Mouse (Mus musculus) left cerebral cortex, postnatal 36 days (tissue): ENCODE measurements around the gene Bach2. TPM values are rescaled to one million over a fixed set of nuclear protein-coding genes. Genes with fewer than 3 reads are reported as not detected.

ENCODE experiments used
- DNase-seq, 2 experiments: peaks; one replicate each; pipeline ENCODE4 v3.0.0; 2021 to 2022; ENCODE audit warnings: low spot score in 2 of 2, mixed read lengths in 1 of 2
- intact Hi-C: fragments of 180-260 bp; cut with DNase I; formaldehyde crosslinking; loops from one replicate; pipeline ENCODE4 v1.15.1; 2025
- total RNA-seq, 2 experiments: library from RNA; stranded (reverse); gene quantifications; 2 replicates each; pipeline ENCODE4 v1.2.3; 2021

Gene Bach2
- total RNA-seq, 2 experiments from 2014 or later: 12.6 to 16.0 TPM

DNA sequence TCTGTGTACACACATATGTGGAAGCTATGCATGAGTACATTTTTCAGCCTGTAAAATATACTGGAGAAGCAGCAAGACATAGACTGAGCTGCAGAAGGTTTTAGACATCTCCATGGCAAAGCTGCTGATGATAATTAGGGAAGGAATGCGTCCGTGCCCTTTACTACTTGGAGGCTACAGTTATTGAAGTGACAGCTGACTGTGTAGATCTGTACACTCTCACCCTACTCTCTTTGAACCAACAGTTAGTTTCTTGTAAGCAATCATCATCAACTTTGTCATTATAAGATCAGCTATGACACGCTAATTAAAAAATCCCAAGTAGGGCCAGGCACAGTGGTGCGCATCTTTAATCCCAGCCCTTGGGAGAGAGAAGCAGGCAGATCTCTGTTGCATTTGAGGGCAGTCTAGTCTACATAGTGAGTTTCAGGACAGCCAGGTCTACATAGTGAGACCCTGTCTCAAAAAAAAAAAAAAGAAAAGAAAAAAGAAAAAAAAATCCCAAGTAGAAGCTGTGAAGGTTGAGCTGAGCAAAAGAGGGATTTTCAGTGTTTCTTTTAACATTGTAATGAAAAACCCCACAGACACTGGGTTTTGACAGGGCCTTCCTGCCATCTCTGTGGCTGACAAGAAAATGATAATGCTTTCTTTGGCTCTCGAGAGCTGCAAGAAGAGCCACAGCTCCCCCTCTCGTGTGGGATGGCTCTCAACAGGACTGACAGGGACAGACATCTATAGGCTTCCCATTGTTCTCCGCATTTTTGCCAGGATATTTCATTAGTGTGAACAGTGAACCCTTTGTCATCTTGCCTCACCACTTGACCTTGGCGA lies 322.3 kb downstream of the Bach2 start:
- no peak for DNase-seq
- intact Hi-C loops: no loop called here

DNA sequence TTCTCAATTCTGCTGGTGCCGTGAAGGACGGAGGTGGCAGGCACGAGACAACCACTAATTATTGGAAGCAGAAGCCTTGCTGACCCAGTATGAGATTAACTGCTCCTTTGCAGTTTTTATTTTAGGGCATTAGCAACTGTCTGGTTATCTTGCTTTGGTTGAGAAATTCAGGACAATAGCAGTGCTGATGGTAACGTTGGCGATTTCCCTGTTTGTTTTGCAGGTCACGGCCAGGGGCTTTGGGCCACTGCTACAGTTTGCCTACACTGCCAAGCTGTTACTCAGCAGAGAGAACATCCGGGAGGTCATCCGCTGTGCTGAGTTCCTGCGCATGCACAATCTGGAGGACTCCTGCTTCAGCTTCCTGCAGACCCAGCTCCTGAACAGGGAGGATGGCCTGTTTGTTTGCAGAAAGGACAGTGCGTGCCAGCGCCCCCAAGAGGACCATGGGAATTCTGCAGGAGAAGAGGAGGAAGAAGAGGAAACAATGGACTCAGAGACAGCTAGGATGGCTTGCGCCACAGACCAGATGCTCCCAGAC lies 323.0 kb downstream of the Bach2 start:
- DNase-seq: peak; percentile 44 to 54
- intact Hi-C loops: no loop called here

DNA sequence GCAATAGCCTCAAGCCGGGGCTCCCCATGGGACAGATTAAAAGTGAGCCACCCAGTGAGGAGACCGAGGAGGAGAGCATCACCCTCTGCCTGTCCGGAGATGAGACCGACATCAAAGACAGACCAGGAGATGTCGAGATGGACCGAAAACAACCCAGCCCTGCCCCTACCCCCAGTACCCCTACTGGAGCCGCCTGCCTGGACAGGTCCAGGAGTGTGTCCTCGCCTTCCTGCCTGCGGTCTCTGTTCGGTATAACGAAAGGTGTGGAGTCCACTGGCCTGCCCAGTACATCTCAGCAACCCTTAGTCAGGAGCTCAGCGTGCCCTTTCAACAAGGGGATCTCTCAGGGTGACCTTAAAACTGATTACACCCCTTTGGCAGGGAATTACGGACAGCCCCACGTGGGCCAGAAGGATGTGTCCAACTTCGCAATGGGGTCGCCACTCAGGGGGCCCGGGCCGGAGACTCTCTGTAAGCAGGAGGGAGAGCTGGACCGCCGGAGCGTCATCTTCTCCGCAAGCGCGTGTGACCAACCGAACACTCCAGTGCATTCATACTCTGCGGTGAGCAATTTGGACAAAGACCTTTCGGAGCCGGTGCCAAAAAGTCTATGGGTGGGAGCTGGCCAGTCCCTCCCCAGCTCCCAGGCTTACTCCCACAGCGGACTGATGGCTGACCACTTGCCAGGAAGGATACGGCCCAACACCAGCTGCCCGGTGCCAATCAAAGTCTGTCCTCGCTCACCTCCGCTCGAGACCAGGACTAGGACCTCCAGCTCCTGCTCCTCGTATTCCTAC lies 323.9 kb downstream of the Bach2 start:
- no peak for DNase-seq
- intact Hi-C loops: no loop called here

DNA sequence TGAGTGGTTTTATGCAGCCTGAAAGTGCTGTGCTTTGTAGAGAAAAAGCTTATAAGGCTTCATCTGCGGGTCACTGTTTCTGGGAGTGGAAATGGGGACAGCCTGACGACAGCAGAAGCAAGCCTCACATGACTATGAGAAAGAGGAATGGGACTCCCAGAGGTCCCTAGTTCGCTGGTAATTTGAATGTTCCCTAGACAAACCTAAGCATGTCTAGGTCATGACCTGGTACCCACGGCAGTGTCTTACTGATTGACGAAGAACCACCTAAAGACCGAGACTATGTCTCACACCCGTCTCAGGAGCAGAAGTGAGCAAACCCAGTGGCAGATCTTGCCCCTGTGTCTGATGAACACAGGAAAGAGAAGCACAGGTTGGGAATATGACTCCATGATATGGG lies 325.8 kb downstream of the Bach2 start:
- DNase-seq: no peak
- intact Hi-C loops: no loop called here

DNA sequence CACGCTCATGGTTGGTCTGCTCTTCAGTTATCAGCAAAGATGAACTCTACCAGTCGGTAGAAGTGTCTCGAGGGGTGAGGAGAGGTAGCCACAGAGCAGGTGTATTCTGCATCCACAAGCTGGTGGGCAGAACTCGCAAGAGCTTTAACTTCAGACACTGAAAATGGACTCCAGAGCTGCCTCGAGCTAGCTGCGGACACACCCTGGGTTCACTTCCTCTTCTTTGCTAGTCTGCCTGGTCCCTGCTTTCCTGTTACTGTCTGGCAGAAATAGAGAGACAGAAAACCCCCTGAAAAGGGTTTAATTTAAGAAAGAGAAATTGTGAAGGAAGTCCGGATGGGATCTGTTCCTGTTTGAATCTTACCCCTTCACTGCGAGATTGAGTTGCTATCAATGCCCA lies 326.3 kb downstream of the Bach2 start:
- no peak for DNase-seq
- intact Hi-C loops: no loop called here

DNA sequence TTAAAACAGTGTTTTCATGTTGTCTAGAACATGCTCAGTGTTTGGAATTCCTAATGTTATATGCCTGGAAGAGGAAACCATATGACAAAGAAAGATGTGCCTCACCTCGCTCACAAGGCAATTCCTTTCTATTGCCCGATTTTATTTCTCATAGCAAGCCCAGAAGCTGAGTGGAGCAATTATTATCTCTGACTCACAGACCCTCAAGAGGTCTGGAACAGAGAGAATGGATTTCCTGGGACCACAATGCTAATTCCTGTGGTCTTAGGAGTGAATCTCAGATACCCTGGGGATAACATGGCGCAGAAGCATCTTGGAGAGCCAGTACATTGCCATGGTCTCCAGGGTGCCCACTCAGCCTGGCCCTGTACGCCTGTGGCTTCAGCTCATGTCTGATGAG lies 330.4 kb downstream of the Bach2 start:
- DNase-seq: no peak
- intact Hi-C loops: no loop called here

DNA sequence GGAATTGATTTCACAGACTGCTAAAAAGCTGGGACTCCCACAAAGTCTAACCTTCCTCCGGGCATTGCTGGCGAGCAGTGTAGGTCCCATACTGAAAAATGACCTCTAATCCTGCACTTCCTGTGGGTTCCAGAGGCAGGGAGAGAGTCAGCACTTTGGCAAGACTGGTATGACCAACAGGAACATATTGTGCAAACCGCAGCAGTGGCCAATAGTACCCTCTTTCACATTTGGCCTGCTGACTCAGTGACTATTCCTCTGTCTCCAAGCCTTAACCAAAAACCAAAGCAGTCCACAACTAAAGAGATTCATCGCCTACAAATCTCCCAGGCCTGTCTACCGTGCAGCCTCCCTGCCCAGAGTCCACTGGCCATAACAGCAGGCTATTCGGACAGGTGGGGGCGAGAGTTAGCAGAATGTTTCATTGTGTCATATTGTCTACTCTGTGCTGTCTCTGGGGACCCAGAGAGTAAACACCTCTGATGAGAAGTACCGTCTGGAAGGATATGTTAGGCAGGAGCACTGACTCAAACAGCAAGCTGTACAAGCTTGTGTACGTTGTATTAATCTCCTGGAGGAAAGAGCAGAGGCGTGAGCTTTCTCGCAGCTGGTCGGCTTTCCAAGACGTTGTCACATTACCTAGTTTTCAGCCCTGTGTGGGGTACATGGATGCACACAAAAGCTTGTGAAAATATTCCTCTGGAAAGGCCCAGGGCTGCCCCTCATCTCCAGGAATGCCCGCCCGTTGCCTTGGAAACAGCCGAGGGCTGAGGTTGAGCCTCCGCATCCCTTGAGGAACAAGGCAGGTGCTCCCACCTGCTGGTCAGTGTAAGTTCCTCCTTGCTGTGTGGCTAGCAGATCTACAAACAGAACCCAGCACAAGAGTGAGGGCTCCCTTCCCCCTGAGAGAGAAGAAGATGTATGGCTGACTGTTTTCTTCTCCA lies 331.7 kb downstream of the Bach2 start:
- DNase-seq: peak; percentile 43 to 44
- intact Hi-C loops: loop anchor here (5.0 to 10.0 kb wide), 2 partner anchors 333 to 415 kb away; partner anchors contain the start of gene Bach2

DNA sequence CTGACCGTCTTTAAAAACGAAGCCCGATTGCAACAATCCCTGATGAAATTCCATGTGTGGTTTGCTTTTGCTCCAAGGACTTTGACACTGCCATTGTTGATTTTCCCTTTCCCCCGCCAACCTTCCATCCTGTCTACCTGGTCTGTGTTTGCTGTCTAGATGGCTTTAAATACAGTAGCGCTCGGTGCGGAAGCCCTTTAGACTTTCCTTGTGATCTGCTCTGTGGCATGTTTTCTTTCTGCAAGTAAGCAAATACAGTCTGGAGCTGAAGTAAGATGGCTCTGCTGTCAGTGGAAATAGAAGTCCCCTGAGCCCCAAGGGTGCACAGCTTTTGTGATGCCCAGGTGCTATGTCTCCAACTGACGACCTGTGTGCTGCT lies 332.3 kb downstream of the Bach2 start:
- no peak for DNase-seq

DNA sequence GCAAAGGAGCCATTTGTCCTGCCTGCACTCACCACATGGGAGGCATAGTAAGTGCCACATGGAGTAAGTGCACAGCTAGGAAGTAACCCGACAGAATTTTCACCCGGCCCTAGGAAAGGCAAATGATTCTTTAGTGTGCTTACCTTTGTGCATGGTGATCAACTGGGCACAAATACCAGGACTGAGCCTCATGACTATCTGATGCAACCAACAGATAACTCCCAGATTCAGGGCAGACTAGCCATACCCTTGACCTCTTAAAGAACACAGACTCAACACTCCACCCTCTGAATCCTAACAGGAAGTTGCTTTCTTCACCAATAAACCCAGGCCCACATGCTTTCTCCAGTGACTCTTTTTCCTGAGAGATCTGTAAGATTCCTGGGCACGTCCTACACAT lies 332.8 kb downstream of the Bach2 start:
- DNase-seq: no peak
- intact Hi-C loops: loop anchor here (5.0 to 10.0 kb wide), 2 partner anchors 334 to 417 kb away; partner anchors contain the start of gene Bach2

More for the DNA sequence above, 332.3 kb downstream of the Bach2 start:
- intact Hi-C loops: loop anchor here (5.0 to 10.0 kb wide), 2 partner anchors 334 to 416 kb away; partner anchors contain the start of gene Bach2

DNA sequence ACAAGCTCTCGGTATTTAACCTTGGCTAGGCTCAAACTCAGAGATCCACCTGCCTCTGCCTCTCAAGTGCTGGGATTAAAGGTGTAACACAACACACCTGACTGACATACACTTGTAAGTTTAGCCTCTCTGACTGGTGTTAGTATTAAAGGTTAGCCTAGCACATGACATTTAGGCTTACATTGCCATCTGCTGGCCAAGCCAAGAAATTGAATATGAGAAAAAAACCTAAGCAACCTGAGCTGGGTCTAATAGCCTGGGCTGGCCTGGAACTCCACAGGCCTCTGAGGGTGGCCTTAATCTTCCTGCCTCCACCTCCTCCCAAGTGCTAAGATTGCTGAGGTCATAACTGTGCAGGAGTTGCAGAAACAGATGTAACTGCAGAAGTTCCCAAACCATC lies 333.5 kb downstream of the Bach2 start:
- no peak for DNase-seq
- intact Hi-C loops: loop anchor here (2.0 to 10.0 kb wide), 3 partner anchors 335 to 517 kb away; partner anchors contain the start of gene Bach2

DNA sequence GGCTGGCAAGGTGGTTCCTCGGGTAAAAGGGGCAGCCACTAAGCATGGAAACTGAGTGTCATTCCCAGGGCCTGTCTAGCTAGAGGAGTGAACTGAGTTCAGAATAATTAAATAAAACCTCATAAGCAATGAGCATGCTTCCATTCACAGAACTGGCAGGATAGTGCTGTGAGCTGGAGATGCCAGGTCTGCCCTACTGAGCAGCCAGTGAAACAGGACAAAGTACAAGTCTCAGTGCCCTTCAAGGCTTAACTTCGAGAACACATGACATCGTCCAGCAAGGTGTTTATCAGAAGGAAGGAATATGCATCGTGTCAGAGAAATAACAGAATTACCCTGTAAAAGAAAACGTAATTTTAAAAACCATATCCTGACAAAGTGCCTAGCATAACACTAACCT lies 335.0 kb downstream of the Bach2 start:
- DNase-seq: no peak
- intact Hi-C loops: loop anchor here (2.0 to 10.0 kb wide), 3 partner anchors 336 to 519 kb away; partner anchors contain the start of gene Bach2

DNA sequence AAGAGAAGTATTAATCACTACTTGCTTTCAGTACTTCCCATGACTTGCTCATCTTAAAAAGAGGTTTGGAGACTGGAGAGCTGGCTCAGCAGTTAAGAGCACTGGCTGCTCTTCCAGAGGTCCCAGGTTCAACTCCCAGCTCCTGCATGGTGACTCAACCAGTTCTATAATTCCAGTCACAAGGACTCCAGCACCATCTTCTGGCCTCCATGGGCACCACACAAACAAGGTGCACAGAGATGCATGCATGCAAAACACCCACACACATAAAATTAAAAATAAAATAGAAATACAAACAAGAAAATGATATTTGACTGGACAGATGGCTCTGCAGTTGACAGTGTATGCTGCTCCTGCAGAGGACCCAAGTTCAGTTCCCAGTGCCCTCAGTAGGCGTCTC lies 336.0 kb downstream of the Bach2 start:
- intact Hi-C loops: loop anchor here (5.0 to 10.0 kb wide), 2 partner anchors 337 to 420 kb away; partner anchors contain the start of gene Bach2

DNA sequence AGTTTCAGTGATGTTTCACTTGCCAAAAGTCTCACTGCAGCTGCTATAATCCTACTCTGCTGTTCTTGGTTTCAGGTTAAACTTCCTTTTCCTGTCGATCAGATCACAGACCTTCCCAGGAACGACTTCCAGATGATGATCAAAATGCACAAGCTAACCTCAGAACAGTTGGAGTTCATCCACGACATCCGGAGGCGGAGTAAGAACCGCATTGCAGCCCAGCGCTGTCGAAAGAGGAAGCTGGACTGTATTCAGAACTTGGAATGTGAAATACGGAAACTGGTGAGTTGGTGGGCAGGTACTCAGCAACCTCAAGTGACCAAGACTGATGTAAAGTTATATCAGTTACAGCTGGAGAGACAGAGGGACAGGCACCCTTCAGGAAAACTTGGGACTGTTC lies 336.6 kb downstream of the Bach2 start:
- no peak for DNase-seq
- intact Hi-C loops: loop anchor here (10.0 kb wide), 1 partner anchor 420 kb away; no protein-coding TSS in a partner anchor

More for the DNA sequence above, 336.0 kb downstream of the Bach2 start:
- DNase-seq: no peak

DNA sequence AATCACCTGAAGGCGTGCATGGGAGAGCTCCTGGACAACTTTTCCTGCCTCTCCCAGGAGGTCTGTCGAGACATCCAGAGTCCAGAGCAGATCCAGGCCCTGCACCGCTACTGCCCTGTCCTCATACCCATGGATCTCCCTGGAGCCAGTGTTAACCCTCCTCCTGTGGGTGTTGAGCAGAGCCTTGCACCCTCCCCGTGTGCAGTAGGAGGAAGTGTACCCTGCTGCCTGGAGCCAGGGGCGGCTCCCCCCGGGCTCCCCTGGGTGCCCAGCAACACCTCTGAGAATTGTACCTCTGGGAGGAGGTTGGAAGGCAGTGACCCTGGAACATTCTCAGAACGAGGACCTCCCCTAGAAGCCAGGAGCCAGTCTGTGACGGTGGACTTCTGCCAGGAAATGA lies 341.2 kb downstream of the Bach2 start:
- intact Hi-C loops: loop anchor here (10.0 kb wide), 1 partner anchor 425 kb away; no protein-coding TSS in a partner anchor
- no peak for DNase-seq

DNA sequence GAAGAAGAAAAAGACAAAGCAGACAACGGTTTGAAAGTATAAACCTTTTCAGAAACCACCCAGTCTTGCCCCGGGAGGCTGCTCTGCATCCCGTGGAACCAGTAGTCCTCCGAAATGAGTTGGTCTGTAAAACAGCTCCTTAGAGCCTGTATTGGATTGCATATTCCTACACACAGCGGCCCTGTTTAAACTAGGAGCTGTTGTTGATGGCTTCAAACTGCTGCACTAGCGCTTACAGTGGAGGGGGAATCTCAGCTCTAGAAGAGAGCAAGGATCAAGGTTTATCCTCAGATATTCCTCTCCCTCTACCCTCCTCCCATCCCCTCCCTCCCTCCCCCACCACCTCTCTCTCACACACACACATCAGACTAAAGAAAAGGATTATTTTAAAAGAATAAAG lies 345.6 kb downstream of the Bach2 start:
- no peak for DNase-seq
- intact Hi-C loops: no loop called here

DNA sequence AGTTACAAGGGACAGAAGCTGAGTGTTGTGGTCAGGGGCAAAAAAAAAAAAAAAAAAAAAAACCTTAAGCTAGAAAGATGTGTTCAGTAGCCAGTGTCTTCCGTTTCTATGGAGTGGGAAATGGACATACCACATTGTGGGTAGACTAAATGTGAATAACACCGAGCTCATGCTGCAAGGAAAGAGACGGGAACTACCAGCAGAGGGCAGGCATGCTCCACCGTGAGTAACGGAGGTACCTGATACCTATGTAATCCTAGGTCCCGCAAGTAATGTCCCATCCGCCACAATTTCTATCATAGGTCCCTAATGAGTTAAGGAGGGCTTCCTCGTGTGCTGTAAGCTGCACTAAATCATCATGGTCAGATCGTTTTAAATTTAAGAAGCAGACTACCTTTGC lies 348.0 kb downstream of the Bach2 start:
- intact Hi-C loops: no loop called here
- DNase-seq: no peak

DNA sequence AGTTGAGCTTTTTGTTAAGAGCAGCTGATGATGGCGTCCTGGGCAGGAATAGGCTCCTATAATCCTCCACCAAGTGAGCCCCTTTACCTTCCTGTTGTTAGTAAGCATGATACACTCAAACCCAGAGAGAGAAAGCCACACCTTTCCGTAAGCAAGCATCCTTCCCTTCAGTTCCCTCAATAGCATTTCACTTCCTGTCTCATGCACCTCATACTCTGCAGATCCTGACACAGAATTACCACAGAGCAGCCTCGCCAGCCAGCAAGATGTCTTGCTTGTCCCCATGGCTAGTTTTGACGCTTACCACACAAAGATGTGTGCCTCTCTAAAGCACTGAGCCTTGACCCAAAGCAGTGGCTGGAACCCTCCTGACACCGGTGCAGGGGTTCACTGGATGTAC lies 348.9 kb downstream of the Bach2 start:
- intact Hi-C loops: no loop called here
- no peak for DNase-seq

DNA sequence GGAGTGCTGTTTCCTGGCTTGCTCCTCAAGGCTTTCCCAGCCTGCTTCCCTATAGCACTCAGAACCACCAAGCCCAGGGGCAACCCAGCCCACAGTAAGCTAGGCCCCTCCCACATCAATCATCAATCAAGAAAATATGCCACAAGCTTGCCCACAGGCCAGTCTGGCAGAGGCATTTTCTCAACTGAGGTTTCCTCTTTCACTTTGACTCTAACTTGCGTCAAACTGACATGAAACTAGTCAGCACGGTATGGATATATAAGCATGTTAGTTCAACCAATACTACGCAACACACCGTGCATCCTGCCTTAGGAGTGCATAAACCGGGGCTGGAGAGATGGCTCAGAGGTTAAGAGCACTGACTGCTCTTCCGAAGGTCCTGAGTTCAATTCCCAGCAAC lies 349.6 kb downstream of the Bach2 start:
- intact Hi-C loops: no loop called here

DNA sequence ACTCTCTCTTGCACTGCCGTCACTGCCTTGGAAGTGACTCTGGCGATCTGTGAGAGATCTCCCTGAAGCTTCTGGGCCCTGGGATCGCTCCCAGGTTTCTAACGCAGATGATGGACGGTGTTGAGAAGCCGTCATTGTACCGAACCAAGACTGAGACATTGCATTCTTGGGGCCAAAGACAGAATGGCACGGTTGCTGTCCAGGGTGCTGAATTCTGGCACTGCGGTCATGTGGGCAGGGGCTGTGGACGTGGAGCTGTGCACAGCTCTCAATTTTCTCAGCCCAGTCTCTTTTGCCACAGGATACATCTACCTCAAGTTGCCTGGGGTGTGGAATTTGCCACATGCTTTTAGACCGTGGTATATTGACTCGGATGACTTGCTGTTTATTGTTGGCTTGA lies 362.5 kb downstream of the Bach2 start:
- intact Hi-C loops: no loop called here
- no peak for DNase-seq

More for the DNA sequence above, 349.6 kb downstream of the Bach2 start:
- no peak for DNase-seq
